Mouse (Mus musculus) layer of hippocampus, adult 9-10 months (tissue): ENCODE data around the gene Rab3a.

Source experiments
- DNase-seq: peaks from one replicate; pipeline ENCODE4 v3.0.0; 2022; ENCODE audit warnings: low spot score

Gene Rab3a

GRCm38 (mm10) chr8:70774740-70775139 is 20.3 kb downstream of the Rab3a start:
- no peak for DNase-seq

GRCm38 (mm10) chr8:70775227-70775626 is 20.7 kb downstream of the Rab3a start:
- DNase-seq = no peak

GRCm38 (mm10) chr8:70775851-70776495 is 21.5 kb downstream of the Rab3a start:
- no peak for DNase-seq

DNA sequence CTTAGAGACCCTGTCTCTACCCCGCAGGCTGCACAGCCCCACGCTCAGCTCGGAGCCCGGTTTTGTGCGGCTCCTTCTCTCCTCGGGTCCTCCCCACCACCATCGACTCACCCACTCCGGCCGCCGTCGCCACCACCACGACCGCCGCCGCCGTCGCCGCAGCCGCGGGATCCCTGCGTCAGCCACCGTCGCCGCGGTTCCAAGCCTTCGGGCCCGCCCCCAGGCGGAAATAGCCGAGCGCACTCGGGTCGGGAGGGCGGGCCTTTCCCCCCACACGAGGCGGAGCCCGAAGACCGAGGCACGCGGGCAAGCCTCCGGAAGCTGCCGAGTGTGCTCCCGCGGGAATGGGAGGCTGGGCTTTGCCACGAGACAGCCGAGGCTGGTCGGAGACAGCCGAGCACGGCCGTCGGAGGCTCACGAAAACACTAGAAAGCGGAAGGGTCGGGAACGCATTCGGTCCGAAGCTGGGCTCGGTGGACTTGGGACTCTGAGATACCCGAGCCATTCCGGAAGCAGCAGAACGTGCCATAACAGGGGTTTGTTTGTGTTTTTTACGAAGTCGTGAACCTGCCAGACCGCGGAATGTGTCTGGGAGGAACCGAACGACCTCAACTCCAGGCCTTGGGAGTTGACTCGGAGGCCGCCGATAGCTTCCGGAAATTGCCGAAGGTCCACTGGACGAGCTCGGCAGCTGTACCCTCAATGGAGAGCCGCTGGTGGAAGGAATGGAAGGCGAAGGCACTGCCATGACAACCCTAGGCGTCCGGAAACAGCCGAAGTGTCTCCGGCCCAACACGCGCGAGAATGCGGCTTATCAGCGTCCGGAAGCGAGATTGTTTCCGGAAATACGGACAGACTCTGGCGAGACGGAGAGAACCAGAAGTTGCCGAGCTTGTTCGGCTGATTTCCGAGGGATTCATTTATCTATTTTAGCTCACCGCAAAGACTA is 22.3 kb downstream of the Rab3a start, which contains the start of gene Pik3r2:
Gene Pik3r2 (minus strand): TSS at position 218 of the 949 bp plus-strand sequence.
- DNase-seq = peak; percentile 96

GRCm38 (mm10) chr8:70780093-70780492 is 25.6 kb downstream of the Rab3a start:
- no peak for DNase-seq

DNA sequence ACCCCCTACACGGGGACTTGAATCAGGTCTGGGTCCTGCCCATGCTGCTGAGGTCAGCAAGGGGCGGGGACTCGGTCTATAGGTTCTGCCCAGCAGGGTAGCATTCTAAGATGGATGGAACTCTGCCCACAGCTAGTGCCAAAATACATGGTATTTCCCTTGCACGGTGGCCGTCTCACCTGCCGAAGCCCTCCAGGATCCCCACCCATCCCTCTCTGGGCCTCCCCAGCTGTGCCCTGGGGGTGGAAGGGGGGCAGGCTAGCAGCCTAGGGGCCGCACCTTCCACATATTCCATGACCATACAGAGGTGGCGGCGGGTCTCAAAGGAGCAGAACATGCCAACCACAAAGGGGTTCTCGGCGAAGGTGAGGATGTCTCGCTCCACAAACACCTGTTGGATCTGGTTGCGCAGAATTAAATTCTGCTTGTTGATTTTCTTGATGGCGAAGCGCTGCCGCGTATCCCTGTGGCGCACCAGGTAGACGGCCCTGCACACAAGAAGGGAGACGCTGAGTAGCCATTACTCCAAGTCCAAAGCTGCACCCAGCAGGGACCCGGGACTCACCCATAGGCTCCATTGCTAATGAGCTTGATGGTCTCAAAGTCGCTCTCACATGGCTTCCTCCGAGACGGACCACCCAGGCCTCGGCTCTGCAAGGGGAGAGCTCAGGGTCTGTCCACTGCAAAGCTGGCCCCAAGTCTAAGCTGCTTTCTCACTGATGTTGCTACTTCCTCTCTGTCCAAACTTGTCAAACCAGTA is 32.0 kb downstream of the Rab3a start:
- no peak for DNase-seq

- DNase-seq = no peak
Observed at GRCm38 (mm10) chr8:70787051-70787445, 32.6 kb downstream of the Rab3a start.

DNA sequence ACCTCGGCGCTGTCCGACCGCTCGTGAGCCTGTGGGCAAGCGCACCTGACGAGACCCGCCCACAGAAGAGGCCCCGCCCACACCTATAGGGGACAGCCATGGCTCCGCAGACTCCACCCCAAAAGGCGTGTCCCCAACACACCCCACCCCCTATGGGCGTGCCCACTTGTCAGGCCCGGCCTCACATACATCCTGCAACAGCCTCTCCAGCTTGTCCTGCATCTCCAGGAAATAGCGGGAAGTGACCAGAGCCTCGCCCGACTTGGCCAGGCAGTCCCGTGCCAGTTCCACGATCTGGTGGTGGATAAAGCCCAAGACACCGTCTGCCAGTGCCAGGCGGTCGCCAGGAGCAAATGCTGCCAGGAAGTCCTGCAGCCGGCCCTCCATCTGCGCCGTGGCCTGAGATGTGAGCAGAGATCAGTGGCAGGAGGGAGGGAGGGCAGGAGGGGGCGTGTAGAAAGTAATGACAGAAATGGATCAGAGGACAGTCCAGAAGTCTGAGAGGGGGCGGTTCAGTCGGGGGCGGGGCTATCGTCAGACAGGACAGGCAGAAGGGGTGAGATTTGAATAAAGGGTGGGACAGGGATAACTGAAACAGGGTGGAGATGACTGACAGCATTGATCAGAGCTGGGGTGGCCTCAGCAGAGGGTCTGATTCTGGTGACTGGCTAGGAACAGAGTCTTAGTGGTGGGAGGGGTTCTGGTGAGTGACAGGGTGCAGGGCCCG is 33.6 kb downstream of the Rab3a start:
- DNase-seq = no peak

DNA sequence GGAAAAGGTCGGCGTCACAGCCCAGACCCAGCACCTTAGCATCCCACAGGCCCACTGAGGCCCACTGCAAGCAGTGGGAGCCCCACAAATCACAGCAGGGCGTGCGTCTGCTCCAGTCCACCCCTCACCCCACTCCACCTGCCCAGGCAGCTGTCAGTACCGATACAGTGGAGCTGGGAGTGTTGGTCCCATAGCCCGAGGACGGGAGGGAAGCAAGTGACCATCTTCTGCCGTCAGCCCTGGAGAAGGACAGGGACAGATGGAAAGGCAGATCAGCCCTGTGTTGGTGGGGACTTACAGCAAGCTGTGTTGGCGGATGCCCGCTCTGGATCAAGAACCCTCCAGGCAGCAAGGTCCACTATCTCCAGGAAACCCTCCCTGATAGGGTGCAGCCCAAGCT is 34.6 kb downstream of the Rab3a start:
- no peak for DNase-seq

DNA sequence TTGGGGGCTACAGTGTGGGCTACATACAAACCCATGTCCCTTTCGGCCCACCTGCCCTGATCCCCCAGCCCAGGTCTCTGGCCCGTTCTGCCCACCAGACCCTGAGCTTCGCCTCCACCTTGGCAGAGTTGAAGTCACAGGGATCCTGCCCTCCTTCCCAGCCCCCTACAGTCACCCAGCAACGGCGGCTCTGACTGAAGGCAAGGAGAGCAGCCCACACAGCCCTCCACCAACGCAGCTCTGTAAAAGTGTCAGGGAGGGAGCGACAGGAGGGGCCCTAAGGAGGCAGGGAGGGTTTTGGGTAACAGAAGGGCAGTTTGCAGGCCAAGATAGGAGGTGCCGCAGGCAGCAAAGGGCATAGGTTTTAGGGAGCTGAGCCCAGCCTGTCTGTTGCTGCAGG is 36.4 kb downstream of the Rab3a start:
- no peak for DNase-seq

DNA sequence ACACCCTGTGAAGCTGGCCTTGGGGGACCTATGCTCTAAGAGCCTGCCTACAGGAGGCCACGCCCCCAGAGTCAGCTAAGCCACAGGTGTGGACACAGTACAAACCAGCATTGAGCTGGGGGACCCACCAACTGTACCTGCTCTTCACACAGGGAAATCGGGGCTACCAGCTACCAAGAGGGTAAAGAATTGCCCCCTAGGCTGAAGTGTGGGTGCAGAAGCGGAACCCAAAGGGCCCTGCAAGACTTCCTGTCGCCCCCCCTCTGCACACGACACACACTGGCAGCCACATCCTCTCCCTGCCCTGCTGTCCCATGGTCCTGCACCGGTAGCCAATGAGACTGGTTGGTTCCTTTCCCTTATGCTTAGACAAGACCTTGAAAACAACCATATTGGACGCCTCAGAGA is 36.8 kb downstream of the Rab3a start:
- DNase-seq = no peak

GRCm38 (mm10) chr8:70791975-70792691 is 37.7 kb downstream of the Rab3a start:
- peak; percentile 96 for DNase-seq

GRCm38 (mm10) chr8:70792700-70793099 is 38.2 kb downstream of the Rab3a start:
- DNase-seq = no peak

DNA sequence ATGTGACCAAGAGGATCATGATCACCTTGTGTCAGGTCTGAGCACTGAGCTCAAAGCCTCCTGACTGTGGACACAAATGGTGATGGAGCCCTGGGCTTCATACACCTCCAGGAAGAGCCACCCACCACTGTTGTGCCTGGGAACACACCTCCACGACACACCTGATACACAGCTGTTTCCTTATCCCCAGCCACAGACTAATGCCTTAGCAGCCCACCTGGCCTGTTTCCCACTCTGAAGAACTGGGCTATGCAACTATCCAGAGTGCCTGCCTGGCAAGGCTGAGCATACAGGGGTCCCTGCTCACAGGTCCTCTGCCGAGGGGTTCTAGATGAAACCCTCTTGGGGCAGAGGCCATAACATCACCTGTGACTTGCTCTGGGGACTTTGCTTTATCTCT is 39.7 kb downstream of the Rab3a start:
- no peak for DNase-seq

GRCm38 (mm10) chr8:70795370-70795769 is 40.9 kb downstream of the Rab3a start:
- no peak for DNase-seq

DNA sequence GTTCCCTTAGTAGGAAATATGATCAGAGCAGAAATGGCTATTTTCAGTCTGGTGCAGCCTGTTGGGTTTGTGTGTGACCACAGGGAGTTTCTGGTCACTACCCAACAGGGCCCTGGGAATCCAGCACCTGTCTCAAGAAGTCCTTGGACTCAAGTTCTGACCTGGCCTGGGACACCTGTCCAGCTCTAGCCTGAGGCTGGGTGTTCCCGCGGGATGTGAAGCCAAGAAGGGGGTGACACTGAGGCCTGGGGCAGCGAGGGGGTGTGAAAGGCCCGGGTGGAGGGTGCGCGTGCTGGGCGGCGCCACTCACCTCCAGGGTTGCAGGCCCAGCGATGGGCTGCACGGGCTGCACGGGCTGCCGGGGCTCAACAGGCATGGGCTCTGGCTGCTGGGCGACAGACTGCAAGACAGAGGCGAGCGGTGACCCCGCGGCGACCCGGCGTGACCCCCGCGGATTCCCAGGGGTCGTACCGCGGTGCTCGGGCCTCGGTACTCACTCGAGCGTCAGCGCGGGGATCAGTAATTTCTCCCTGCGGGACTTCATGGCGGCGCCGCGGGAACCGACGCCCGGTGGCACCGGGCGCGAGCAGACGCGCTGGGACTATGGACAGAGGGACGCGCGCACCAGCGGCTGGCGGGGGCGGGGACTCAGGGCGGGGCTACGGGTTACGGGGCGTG is 42.1 kb downstream of the Rab3a start:
- DNase-seq = no peak

DNA sequence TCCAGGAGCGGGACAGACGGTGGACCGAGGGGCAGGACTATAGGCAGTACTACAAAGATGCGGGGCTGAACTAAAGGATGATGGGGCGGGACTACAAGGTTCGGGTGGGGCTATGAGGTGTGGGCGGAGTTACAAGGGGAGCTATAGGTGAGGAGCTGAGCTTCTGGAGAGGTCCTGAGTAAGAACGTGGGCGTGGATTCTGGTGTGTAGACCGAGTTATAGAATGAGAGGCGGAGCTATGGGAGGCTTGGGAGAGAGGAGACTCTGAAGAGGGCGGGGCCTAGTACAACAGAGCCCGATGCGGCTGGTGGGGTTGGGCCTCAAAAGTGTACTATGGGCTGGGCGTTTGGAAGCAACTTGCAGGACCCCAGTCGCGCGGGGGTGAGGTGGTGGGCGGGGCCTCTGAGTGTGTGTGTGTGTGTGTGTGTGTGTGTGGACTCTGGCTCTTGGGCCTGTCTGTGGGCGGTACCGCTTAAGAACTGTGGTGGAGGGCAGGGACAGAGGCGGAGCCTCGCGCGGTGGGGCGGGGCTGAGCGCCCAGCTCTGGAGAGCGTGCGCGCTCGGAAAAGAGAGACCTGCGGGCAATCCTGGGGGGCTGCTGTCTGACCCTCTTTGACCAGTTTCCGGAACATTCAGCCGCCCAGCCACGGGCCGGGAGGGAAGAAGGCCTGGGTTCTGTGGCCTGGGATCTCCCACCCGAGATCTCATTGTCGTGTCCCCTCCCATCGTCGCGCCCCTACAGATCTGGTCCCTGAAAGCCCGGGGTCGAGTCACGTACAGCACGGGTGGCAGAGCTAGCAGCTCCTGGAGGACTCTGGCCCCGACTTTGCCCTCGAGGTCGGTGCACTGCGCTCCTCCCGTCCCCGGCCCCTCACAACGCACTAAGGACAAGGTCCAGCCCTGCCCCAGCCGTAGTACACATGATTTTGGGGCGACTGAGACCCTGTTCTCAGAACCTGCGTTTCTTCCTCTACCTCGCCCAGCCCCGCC is 42.9 kb downstream of the Rab3a start:
- DNase-seq = peak; percentile 87

DNA sequence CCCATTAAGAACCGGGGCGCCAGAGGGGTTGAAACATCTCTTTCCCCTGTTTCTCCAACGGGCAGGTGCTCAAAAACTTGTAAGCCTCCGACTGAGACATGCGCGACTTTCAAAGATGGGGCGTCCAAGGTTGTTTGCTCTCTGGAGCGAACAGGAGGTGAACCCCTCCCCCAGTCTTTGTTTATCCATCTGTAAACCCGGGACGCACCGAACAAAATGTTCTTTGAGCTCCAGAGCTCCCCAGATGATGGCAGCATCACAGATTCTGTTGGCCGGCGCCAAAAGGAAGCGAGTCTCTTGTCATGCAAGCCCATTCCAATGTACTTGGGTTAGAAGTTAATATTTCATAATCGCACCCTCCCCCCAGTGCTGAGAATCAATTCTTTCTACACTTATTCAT is 43.8 kb downstream of the Rab3a start:
- no peak for DNase-seq

DNA sequence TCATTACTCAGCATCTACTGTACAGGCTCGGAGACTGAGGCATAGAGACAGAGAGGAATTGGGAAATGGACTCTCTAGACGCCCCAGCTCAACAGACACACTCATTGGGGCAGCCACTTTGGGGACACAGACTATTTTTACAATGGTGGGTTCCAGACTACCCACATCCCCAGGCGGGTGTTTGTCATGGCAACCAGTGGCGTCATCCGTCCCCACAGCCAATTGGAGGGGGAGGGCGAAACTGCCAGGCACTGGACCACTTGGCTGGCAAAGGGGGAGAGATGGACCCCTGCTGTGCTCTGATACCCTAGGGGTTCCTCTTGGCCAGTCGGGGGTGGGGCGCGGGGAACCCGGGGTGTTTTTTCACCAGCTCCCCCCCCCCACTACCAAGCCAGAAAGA is 46.2 kb downstream of the Rab3a start:
- no peak for DNase-seq
